Mouse (Mus musculus) lung, postnatal 0 days (tissue): Measurements from ENCODE around the gene Ppp1r21.

ENCODE experiments used
- CTCF ChIP-seq: IDR thresholded peaks from 2 replicates; pipeline ENCODE4 v1.5.1; 2016; ENCODE audit warnings: antibody characterized with exemption, mild to moderate bottlenecking
- EP300 ChIP-seq: IDR thresholded peaks from 2 replicates; pipeline ENCODE4 v1.6.1; 2016; ENCODE audit warnings: antibody characterized with exemption, mild to moderate bottlenecking, control low read depth

DNA sequence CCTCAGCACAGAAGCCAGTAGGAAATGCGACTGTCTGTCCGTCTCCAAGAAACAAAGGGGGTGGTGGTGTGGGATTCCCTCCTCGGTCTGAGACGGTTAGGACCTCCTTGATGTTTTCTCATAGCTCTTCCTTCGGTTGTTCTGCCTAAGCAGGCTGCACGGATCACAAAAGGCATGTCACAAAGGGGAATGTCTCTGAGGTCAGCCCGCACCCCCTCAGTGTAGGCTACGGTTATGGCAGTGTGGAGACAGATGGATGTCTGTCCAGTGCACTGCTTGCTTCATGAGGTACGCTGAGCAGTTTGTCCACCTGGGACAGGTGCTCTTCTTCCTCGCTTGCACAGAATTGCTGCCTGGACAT, 35.2 kb upstream of the Ppp1r21 start:
- TF ChIP-seq CTCF (no peak), EP300 (no peak)
